Mouse (Mus musculus) neural tube, embryonic 11.5 days (tissue): Measurements from ENCODE around the gene Spc24. TPM values are rescaled to one million over a fixed set of nuclear protein-coding genes. Genes with fewer than 3 reads are reported as not detected.
"Not testable (repeated sequence)": the region's sequence is repeated elsewhere in the genome, so short reads cannot be mapped to it uniquely, and the experiment has no call there.

Experiments used
- ATAC-seq: fragments of 200-750 bp; cut with Nextera tagmentation; 2 replicates; pipeline ENCODE4 v1.8.0; 2017; ENCODE audit warnings: moderate number of reproducible peaks, mild to moderate bottlenecking, moderate TSS enrichment, moderate library complexity; ENCODE audit not compliant: insufficient read depth, low FRiP score, low TSS enrichment
- DNase-seq: peaks from one replicate; pipeline ENCODE4 v3.0.0-alpha.2; 2015; ENCODE audit warnings: low spot score
- H3K27ac ChIP-seq: fragments of 300-500 bp; sonication (generic); 2 replicates; pipeline ENCODE4 v1.5.1; 2014; ENCODE audit warnings: low read depth, mild to moderate bottlenecking, low read length
- H3K27me3 ChIP-seq: fragments of 300-500 bp; sonication (generic); 2 replicates; pipeline ENCODE4 v1.6.1; 2014; ENCODE audit warnings: mild to moderate bottlenecking, low read length, mixed read lengths; ENCODE audit not compliant: control insufficient read depth, insufficient read depth
- H3K36me3 ChIP-seq: fragments of 300-500 bp; sonication (generic); 2 replicates; pipeline ENCODE4 v1.6.1; 2014; ENCODE audit warnings: mild to moderate bottlenecking, low read length, moderate library complexity, mixed read lengths; ENCODE audit not compliant: control insufficient read depth, insufficient read depth
- H3K4me1 ChIP-seq: fragments of 300-500 bp; sonication (generic); 2 replicates; pipeline ENCODE4 v1.6.1; 2014; ENCODE audit warnings: low read length, mixed read lengths; ENCODE audit not compliant: control insufficient read depth, insufficient read depth
- H3K4me2 ChIP-seq: fragments of 300-500 bp; sonication (generic); 2 replicates; pipeline ENCODE4 v1.6.1; 2014; ENCODE audit warnings: low read depth, mild to moderate bottlenecking, moderate library complexity
- H3K4me3 ChIP-seq: fragments of 300-500 bp; sonication (generic); 2 replicates; pipeline ENCODE4 v1.5.1; 2014; ENCODE audit warnings: low read depth, low read length
- H3K9ac ChIP-seq: fragments of 300-500 bp; sonication (generic); 2 replicates; pipeline ENCODE4 v1.6.1; 2014; ENCODE audit warnings: mild to moderate bottlenecking, low read length
- H3K9me3 ChIP-seq: fragments of 300-500 bp; sonication (generic); 2 replicates; pipeline ENCODE4 v1.6.1; 2016; ENCODE audit warnings: low read length; ENCODE audit not compliant: control insufficient read depth
- WGBS: fragments of 180-500 bp; shearing (Covaris S2); extraction: QIAGEN DNeasy Blood & Tissue Kit; methylation state at CpG from one replicate; pipeline ENCODE4 v1.1.7; 2014; 5-methylcytosine and 5-hydroxymethylcytosine counted together
- polyA plus RNA-seq: library from polyadenylated mRNA; unstranded; fragments of >200 nt; fragmentation: Nextera tagmentation; extraction: Ambion mirVana; gene quantifications from 2 replicates; pipeline ENCODE4 v1.2.1, GENCODE M21; 2014

The Spc24 gene
- polyA plus RNA-seq, 1 experiment from 2014 or later: 117 TPM

GRCm38 (mm10) chr9:21792644-21793043, 32.5 kb upstream of the Spc24 start:
- peaks cover 6% of the 10 kb centered on the region; the same call in 1 of the 2 replicates for H3K4me1 ChIP-seq
- DNase-seq (no peak), ATAC-seq (no peak)
- H3K27ac ChIP-seq: no peak overlapping the region
- H3K27me3 ChIP-seq: no peaks in the 10 kb centered on the region
- no peaks in the 10 kb centered on the region for H3K9me3 ChIP-seq
- no peak overlapping the region for H3K4me3 ChIP-seq
- no peak overlapping the region for H3K9ac ChIP-seq
- peaks cover 7% of the 10 kb centered on the region; the same call in 1 of the 2 replicates for H3K36me3 ChIP-seq
- WGBS: 85% methylated on average over 8 of the region's 8 CpGs
- no peak overlapping the region for H3K4me2 ChIP-seq

- H3K27me3 ChIP-seq: no peaks in the 10 kb centered on the region
- H3K9me3 ChIP-seq: no peaks in the 10 kb centered on the region
- no peak overlapping the region for H3K27ac ChIP-seq
- H3K4me3 ChIP-seq: no peak overlapping the region
- no peak overlapping the region for H3K9ac ChIP-seq
- H3K4me2 ChIP-seq: no peak overlapping the region
- DNase-seq: no peak
- H3K4me1 ChIP-seq: peaks cover 5% of the 10 kb centered on the region; the same call in 1 of the 2 replicates
- WGBS: 95% methylated on average over 8 of the region's 8 CpGs
- peaks cover 7% of the 10 kb centered on the region; the same call in 1 of the 2 replicates for H3K36me3 ChIP-seq
- ATAC-seq: no peak
These were observed 31.8 kb upstream of the Spc24 start for GRCm38 (mm10) chr9:21791861-21792260.

GRCm38 (mm10) chr9:21788234-21788633, 28.1 kb upstream of the Spc24 start:
- DNase-seq (no peak), ATAC-seq (no peak)
- Histone ChIP-seq H3K4me2 (no peak overlapping the region), H3K4me3 (no peak overlapping the region), H3K27me3 (no peaks in the 10 kb centered on the region), H3K36me3 (no peaks in the 10 kb centered on the region), H3K9ac (no peak overlapping the region), H3K9me3 (no peaks in the 10 kb centered on the region), H3K4me1 (no peaks in the 10 kb centered on the region), H3K27ac (no peak overlapping the region)
- WGBS: 79% methylated on average over 9 of the region's 9 CpGs

GRCm38 (mm10) chr9:21787654-21788053, 27.6 kb upstream of the Spc24 start:
- Histone ChIP-seq H3K27ac (no peak overlapping the region), H3K9ac (no peak overlapping the region), H3K4me1 (no peaks in the 10 kb centered on the region), H3K27me3 (no peaks in the 10 kb centered on the region), H3K4me3 (no peak overlapping the region), H3K36me3 (no peaks in the 10 kb centered on the region), H3K9me3 (no peaks in the 10 kb centered on the region), H3K4me2 (no peak overlapping the region)
- ATAC-seq: no peak
- WGBS: 81% methylated on average over 5 of the region's 5 CpGs
- DNase-seq: no peak

- no peaks in the 10 kb centered on the region for H3K27me3 ChIP-seq
- H3K27ac ChIP-seq: 0 out of 2 replicates have a peak overlapping the region, but pooled peaks have one; percentile 39
- no peaks in the 10 kb centered on the region for H3K36me3 ChIP-seq
These were observed 26.8 kb upstream of the Spc24 start for GRCm38 (mm10) chr9:21786906-21787305.

GRCm38 (mm10) chr9:21786309-21786708, 26.2 kb upstream of the Spc24 start:
- H3K4me2 ChIP-seq: not testable (repeated sequence)
- 84% methylated on average over 1 of the region's 2 CpGs for whole genome bisulfite sequencing

More at GRCm38 (mm10) chr9:21786906-21787305, 26.8 kb upstream of the Spc24 start:
- no peaks in the 10 kb centered on the region for H3K4me1 ChIP-seq
- ATAC-seq: no peak
- H3K4me3 ChIP-seq: no peak overlapping the region
- DNase-seq: peak; percentile 68
- 11% methylated on average over 6 of the region's 6 CpGs for WGBS
- H3K4me2 ChIP-seq: no peak overlapping the region
- H3K9ac ChIP-seq: no peak overlapping the region
- no peaks in the 10 kb centered on the region for H3K9me3 ChIP-seq

GRCm38 (mm10) chr9:21784517-21785307, 24.6 kb upstream of the Spc24 start:
- Histone ChIP-seq H3K27ac (no peak overlapping the region), H3K36me3 (peaks cover 2% of the 10 kb centered on the region), H3K4me1 (no peaks in the 10 kb centered on the region), H3K9ac (no peak overlapping the region), H3K27me3 (no peaks in the 10 kb centered on the region), H3K4me2 (no peak overlapping the region), H3K9me3 (no peaks in the 10 kb centered on the region), H3K4me3 (no peak overlapping the region)
- DNase-seq: no peak
- no peak for ATAC-seq
- WGBS: 91% methylated on average over 7 of the region's 7 CpGs

More at GRCm38 (mm10) chr9:21786309-21786708, 26.2 kb upstream of the Spc24 start:
- not testable (repeated sequence) for H3K27ac ChIP-seq, H3K9me3 ChIP-seq, H3K27me3 ChIP-seq, H3K4me1 ChIP-seq, ATAC-seq, H3K4me3 ChIP-seq, H3K9ac ChIP-seq, H3K36me3 ChIP-seq, DNase-seq

GRCm38 (mm10) chr9:21781657-21782468, 21.8 kb upstream of the Spc24 start:
- H3K36me3 ChIP-seq: peaks cover 14% of the 10 kb centered on the region
- H3K27me3 ChIP-seq: no peaks in the 10 kb centered on the region
- no peaks in the 10 kb centered on the region for H3K9me3 ChIP-seq
- 79% methylated on average over 15 of the region's 15 CpGs for whole genome bisulfite sequencing
- DNase-seq (no peak), ATAC-seq (no peak)
- H3K27ac ChIP-seq: no peak overlapping the region
- no peaks in the 10 kb centered on the region for H3K4me1 ChIP-seq
- H3K4me3 ChIP-seq: no peak overlapping the region
- no peak overlapping the region for H3K4me2 ChIP-seq
- no peak overlapping the region for H3K9ac ChIP-seq
